In the genomic region with DNA sequence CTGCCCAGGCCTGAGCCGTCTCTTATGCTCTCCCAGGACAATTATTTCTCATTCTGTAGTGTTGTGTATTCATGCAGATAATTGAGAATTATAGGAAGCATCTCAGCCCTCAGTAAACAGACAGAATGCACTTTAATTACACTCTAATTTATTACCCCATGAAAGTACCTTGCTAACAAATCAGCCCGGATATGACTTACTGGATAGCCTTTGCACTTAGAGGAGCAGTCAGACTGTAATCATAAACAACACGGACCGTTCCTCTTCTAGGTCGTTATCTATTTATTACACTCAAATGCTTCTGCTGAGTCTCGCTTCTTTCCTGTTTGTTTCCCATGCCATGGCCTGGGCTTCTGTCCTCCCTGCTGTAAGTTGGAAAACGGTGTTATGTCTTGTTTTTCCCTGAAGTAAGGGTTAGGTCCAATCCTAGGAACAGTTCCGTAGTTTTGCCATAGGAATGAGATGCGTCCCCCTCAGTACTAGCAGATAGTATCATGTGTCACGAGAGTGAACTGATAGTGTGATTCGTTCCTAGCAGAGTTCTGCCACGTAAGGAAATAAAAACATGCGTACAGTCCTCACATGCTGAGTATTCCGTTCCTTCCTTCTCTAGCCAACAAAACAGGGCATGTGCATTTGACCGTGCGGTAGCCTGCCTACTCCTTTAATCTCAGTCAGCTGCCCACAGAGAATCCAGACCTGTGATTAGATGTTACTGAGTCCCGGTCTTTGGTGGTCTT, we compare ENCODE assay signal across 14 mouse cellular contexts. TPM values are rescaled to one million over a fixed set of nuclear protein-coding genes. Genes with fewer than 3 reads are reported as not detected.
DNase-seq lines count a peak whose midpoint lies in the region; ATAC-seq and TF ChIP-seq lines count a peak whose summit lies in the region.
"Had no signal": no experiment of that assay in that cellular context is flagged by ENCODE, and none has a peak within 500 bp of the region (broad histone marks: within the 10 kb centered on the region; RNA-seq: fewer than 3 reads in every experiment).

No protein-coding gene starts in this region.

- 0 out of 2 replicates have a peak, but pooled peaks cover 3% of the 10 kb centered on the region for H3K36me3 ChIP-seq in forebrain, embryonic 10.5 days (replicated peaks)
- H3K36me3 ChIP-seq in forebrain, embryonic 15.5 days = no peaks in the 10 kb centered on the region
- H3K36me3 ChIP-seq in kidney, adult 2 months (ENCODE audit: control insufficient read depth, insufficient read depth, low read length) = no peaks in the 10 kb centered on the region
- H3K36me3 ChIP-seq in liver, embryonic 15.5 days (replicated peaks) = no peaks in the 10 kb centered on the region
- H3K36me3 ChIP-seq: heart, embryonic 10.5 days; limb, embryonic 13.5 days had no signal

- DNase-seq in forebrain, embryonic 10.5 days (ENCODE audit: extremely low spot score, low spot score) = no peak
- peak; percentile 12 for DNase-seq in kidney, adult 2 months
- DNase-seq in kidney, adult 8-10 months = no peak
- peak; percentile 32 for DNase-seq in MN1 (ENCODE audit: low spot score)
- no peak for DNase-seq in thymus, postnatal 25 days
- DNase-seq in testis, postnatal 14 days (ENCODE audit: low spot score) = no peak
- DNase-seq: adrenal gland, adult 8-10 months; right cerebral cortex, postnatal 4 days had no signal

- H3K4me2 ChIP-seq in forebrain, embryonic 15.5 days (replicated peaks) = no peak overlapping the region
- peak overlapping the region; percentile 32 for H3K4me2 ChIP-seq in liver, embryonic 15.5 days
- H3K4me2 ChIP-seq: limb, embryonic 13.5 days had no signal

- H3K27me3 ChIP-seq in forebrain, embryonic 10.5 days (ENCODE audit: poor library complexity, severe bottlenecking) = no peaks in the 10 kb centered on the region
- H3K27me3 ChIP-seq in forebrain, embryonic 15.5 days = no peaks in the 10 kb centered on the region
- no peaks in the 10 kb centered on the region for H3K27me3 ChIP-seq in kidney, adult 2 months (replicated peaks; ENCODE audit: control insufficient read depth, insufficient read depth, low read length)
- no peaks in the 10 kb centered on the region for H3K27me3 ChIP-seq in liver, embryonic 15.5 days
- H3K27me3 ChIP-seq: limb, embryonic 13.5 days; Patski had no signal

- H3K9ac ChIP-seq in forebrain, embryonic 15.5 days (replicated peaks) = no peak overlapping the region
- no peak overlapping the region for H3K9ac ChIP-seq in liver, embryonic 15.5 days
- H3K9ac ChIP-seq: limb, embryonic 13.5 days had no signal

- H3K27ac ChIP-seq in forebrain, embryonic 10.5 days = 0 out of 2 replicates have a peak overlapping the region, but pooled peaks have one; percentile 35
- H3K27ac ChIP-seq in forebrain, embryonic 15.5 days (replicated peaks) = no peak overlapping the region
- H3K27ac ChIP-seq in kidney, adult 2 months (ENCODE audit: insufficient read depth, low read depth, low read length) = no peak overlapping the region
- no peak overlapping the region for H3K27ac ChIP-seq in liver, embryonic 15.5 days (replicated peaks)
- H3K27ac ChIP-seq: heart, embryonic 10.5 days; limb, embryonic 13.5 days; macrophage had no signal

- TF ChIP-seq CTCF in kidney, adult 2 months (conservative IDR thresholded peaks at IDR 0.05; ENCODE audit: insufficient read depth, insufficient read length, low read depth, low read length) = no peak

- no peak for TF ChIP-seq POLR2A in kidney, adult 2 months (IDR thresholded peaks at IDR 0.05; ENCODE audit: low read depth, low read length)

- no peak for ATAC-seq in forebrain, embryonic 15.5 days (replicated peaks)
- ATAC-seq in liver, embryonic 15.5 days (ENCODE audit: insufficient read depth) = peak; percentile 34; the same call in 1 of the 2 replicates
- ATAC-seq: Patski had no signal

- 53% methylated on average over 17 of the region's 17 CpGs for whole genome bisulfite sequencing in forebrain, embryonic 10.5 days
- 34% methylated on average over 17 of the region's 17 CpGs for WGBS in forebrain, embryonic 15.5 days
- 41% methylated on average over 17 of the region's 17 CpGs for WGBS in kidney, adult 2 months
- 34% methylated on average over 17 of the region's 17 CpGs for WGBS in liver, embryonic 15.5 days (ENCODE audit: insufficient replicate concordance)

- no peaks in the 10 kb centered on the region for H3K9me3 ChIP-seq in forebrain, embryonic 10.5 days
- H3K9me3 ChIP-seq in forebrain, embryonic 15.5 days = no peaks in the 10 kb centered on the region
- H3K9me3 ChIP-seq in liver, embryonic 15.5 days (replicated peaks) = no peaks in the 10 kb centered on the region
- H3K9me3 ChIP-seq: heart, embryonic 10.5 days; limb, embryonic 13.5 days had no signal

- no peak overlapping the region for H3K4me3 ChIP-seq in forebrain, embryonic 10.5 days
- H3K4me3 ChIP-seq in forebrain, embryonic 15.5 days = no peak overlapping the region
- no peak overlapping the region for H3K4me3 ChIP-seq in kidney, adult 2 months (ENCODE audit: insufficient read depth, low read depth, low read length)
- H3K4me3 ChIP-seq in liver, embryonic 15.5 days (replicated peaks) = no peak overlapping the region
- H3K4me3 ChIP-seq: heart, embryonic 10.5 days; limb, embryonic 13.5 days had no signal

- H3K4me1 ChIP-seq in forebrain, embryonic 10.5 days = peaks cover 56% of the 10 kb centered on the region
- peaks cover 19% of the 10 kb centered on the region for H3K4me1 ChIP-seq in forebrain, embryonic 15.5 days
- H3K4me1 ChIP-seq in kidney, adult 2 months (ENCODE audit: control insufficient read depth, insufficient read depth, low read length) = peaks cover 6% of the 10 kb centered on the region; the same call in 1 of the 2 replicates
- H3K4me1 ChIP-seq in liver, embryonic 15.5 days (replicated peaks) = peaks cover 22% of the 10 kb centered on the region

RNA-seq across cellular contexts. Expression of a gene that starts 24.3 kb away (rescaled TPM):
- polyA plus RNA-seq in forebrain, embryonic 10.5 days (2016; fragmentation: Nextera tagmentation; extraction: Ambion mirVana) = 17.1 and 17.2 TPM in 2 replicates
- polyA plus RNA-seq in forebrain, embryonic 15.5 days (2015; fragmentation: Nextera tagmentation; extraction: Ambion mirVana) = 15.1 and 16.1 TPM in 2 replicates
- polyA plus RNA-seq in kidney, adult 2 months (2012; rRNA removed) = 16.8 and 18.1 TPM in 2 replicates
- polyA plus RNA-seq in liver, embryonic 15.5 days (2015; fragmentation: Nextera tagmentation; extraction: Ambion mirVana) = 6.7 and 7.6 TPM in 2 replicates

Comparison
In these comparisons a context has a peak if more than half of its experiments do, and no peak if none do; other contexts are left out.
1. DNase-seq: peak in kidney, adult 2 months (single experiment) and MN1 (single experiment); none in forebrain, embryonic 10.5 days (single experiment), kidney, adult 8-10 months (0 of 2), thymus, postnatal 25 days (single experiment) and testis, postnatal 14 days (single experiment).